Mouse (Mus musculus) cerebellum, adult 18-20 months (tissue): Measurements from ENCODE around the gene Scly.

ENCODE experiments used
- DNase-seq, 2 experiments: peaks; one replicate each; pipeline ENCODE4 v3.0.0; 2021

Scly gene

GRCm38 (mm10) chr1:91364822-91365644, 66.9 kb downstream of the Scly start:
- no peak for DNase-seq

GRCm38 (mm10) chr1:91365816-91366214, 67.7 kb downstream of the Scly start:
- no peak for DNase-seq

- DNase-seq, result peak; percentile 28 to 48
Measured at GRCm38 (mm10) chr1:91366215-91367108, 68.3 kb downstream of the Scly start, which contains the start of gene Erfe. Gene Erfe (plus strand): TSS chr1:91366430.

- no peak for DNase-seq
Measured at GRCm38 (mm10) chr1:91367295-91367694, 69.2 kb downstream of the Scly start.

- no peak for DNase-seq
Measured at GRCm38 (mm10) chr1:91369408-91369807, 71.3 kb downstream of the Scly start.

- no peak for DNase-seq
Measured at GRCm38 (mm10) chr1:91370055-91370454, 71.9 kb downstream of the Scly start.
